In the genomic region with DNA sequence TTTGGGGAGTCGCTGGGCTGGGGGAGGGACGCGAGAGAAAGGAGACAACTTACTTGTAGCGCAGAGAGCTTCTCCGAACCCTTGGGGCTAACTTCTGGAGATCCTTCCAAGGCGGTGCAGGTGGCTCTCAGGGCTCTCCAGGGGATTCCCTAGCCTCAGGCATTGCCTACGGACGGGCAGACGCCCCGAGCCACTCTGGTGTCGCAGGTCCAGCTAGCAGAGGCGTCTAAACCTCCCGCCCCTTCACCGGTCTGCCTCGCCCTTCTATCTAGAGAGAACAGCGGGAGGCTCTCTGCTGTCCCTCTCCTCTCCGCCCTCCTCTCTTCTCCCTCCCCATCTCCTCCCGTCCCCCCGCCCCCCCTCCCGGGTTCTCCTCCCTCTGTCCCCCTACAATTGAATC, we compare ENCODE assay signal across 8 mouse cellular contexts. TPM values are rescaled to one million over a fixed set of nuclear protein-coding genes. Genes with fewer than 3 reads are reported as not detected.
A peak's percentile ranks its signal among the peaks of the same experiment; 100 is the strongest.
DNase-seq lines count a peak whose midpoint lies in the region; ATAC-seq and TF ChIP-seq lines count a peak whose summit lies in the region.

A gene (minus strand): TSS at position 300 of the 400 bp plus-strand sequence.

- TF ChIP-seq CTCF in left cerebral cortex, adult 2 months (IDR thresholded peaks at IDR 0.05), result no peak

- H3K36me3 ChIP-seq in neural tube, embryonic 12.5 days, result no peaks in the 10 kb centered on the region

- WGBS in neural tube, embryonic 12.5 days, result under 1% methylated on average over 20 of the region's 20 CpGs

- peak within 1 kb of the TSS; percentile 42; the same call in 1 of the 2 replicates for H3K9ac ChIP-seq in neural tube, embryonic 12.5 days

- H3K9me3 ChIP-seq in neural tube, embryonic 12.5 days, result no peaks in the 10 kb centered on the region

- peak within 1 kb of the TSS; percentile 17; the same call in 1 of the 2 replicates for H3K4me3 ChIP-seq in left cerebral cortex, adult 2 months
- peak within 1 kb of the TSS; percentile 28 for H3K4me3 ChIP-seq in neural tube, embryonic 12.5 days

- peak; percentile 13; the same call in 1 of the 2 replicates for ATAC-seq in neural tube, embryonic 12.5 days (ENCODE audit: low FRiP score, low read depth)

- H3K27me3 ChIP-seq in neural tube, embryonic 12.5 days (replicated peaks), result peaks cover 49% of the 10 kb centered on the region

- DNase-seq in left cerebral cortex, adult 2 months (ENCODE audit: extremely low spot score in 1 of 2, low spot score in 2 of 2), result no peak
- DNase-seq in left cerebral cortex, postnatal 4 days, result no peak
- peak; percentile 19 to 36 for DNase-seq in heart, adult 18-20 months
- peak; percentile 32 to 57 for DNase-seq in kidney, postnatal 4 days
- DNase-seq in urinary bladder, postnatal 10 days (ENCODE audit: low spot score), result no peak
- no peak for DNase-seq in left cerebral cortex, adult 9 months (ENCODE audit: low spot score in 2 of 2)
- no peak for DNase-seq in testis, postnatal 10 days (ENCODE audit: low spot score)

- H3K4me2 ChIP-seq in neural tube, embryonic 12.5 days (replicated peaks), result peak within 1 kb of the TSS; percentile 67

- intact Hi-C loops in left cerebral cortex, adult 2 months (cut with DNase I), result no loop called here
- intact Hi-C loops in left cerebral cortex, postnatal 4 days (cut with DNase I), result loop anchor here (10.0 kb wide), 1 partner anchor 399 kb away; no protein-coding TSS in a partner anchor

- no peak within 1 kb of the TSS for H3K27ac ChIP-seq in left cerebral cortex, adult 2 months
- no peak within 1 kb of the TSS for H3K27ac ChIP-seq in neural tube, embryonic 12.5 days

- H3K4me1 ChIP-seq in neural tube, embryonic 12.5 days, result peaks cover 20% of the 10 kb centered on the region

RNA-seq across cellular contexts. Expression of the gene that starts here (rescaled TPM):
- total RNA-seq in left cerebral cortex, adult 2 months (2021), result under 1 TPM; 0.45 to 0.47 TPM
- total RNA-seq in left cerebral cortex, postnatal 4 days (2021), result 1 to 10 TPM; 1.4 to 1.8 TPM
- 10 to 100 TPM; 45.4 to 49.0 TPM for total RNA-seq in heart, adult 18-20 months (2021)
- 0.10 and 0.15 TPM in 2 replicates for polyA plus RNA-seq in neural tube, embryonic 12.5 days (2016; fragmentation: Nextera tagmentation; extraction: Ambion mirVana)

Comparison
In these comparisons a context has a peak if more than half of its experiments do, and no peak if none do; other contexts are left out.
1. RNA of the gene that starts here (total RNA-seq): 45.4 to 49.0 TPM in heart, adult 18-20 months; 1.4 to 1.8 TPM in left cerebral cortex, postnatal 4 days and 0.45 to 0.47 TPM in left cerebral cortex, adult 2 months; every median in the first group is over 10 times any median in the second.
2. Peak in ATAC-seq, H3K4me3 ChIP-seq, H3K9ac ChIP-seq and H3K4me2 ChIP-seq in neural tube, embryonic 12.5 days; RNA of the gene not detected or under 1 TPM.
3. DNase-seq: peak in heart, adult 18-20 months (2 of 2) and kidney, postnatal 4 days (2 of 2); none in left cerebral cortex, adult 2 months (0 of 2), left cerebral cortex, postnatal 4 days (single experiment), urinary bladder, postnatal 10 days (single experiment), left cerebral cortex, adult 9 months (0 of 2) and testis, postnatal 10 days (single experiment).